Mouse (Mus musculus): Measurements from ENCODE around the gene Wfs1. TPM values are rescaled to one million over a fixed set of nuclear protein-coding genes. Genes with fewer than 3 reads are reported as not detected.
"Not testable (repeated sequence)": the region's sequence is repeated elsewhere in the genome, so short reads cannot be mapped to it uniquely, and the experiment has no call there.

Gene Wfs1
- total RNA-seq, 2 experiments from 2014 or later: 16.6 to 18.5 TPM

GRCm38 (mm10) chr5:36988124-36988780, 753 bp downstream of the Wfs1 start:
- no peak for DNase-seq (ENCODE audit: low spot score in 2 of 2)

- no peak for DNase-seq (ENCODE audit: low spot score in 2 of 2)
These were observed 2.4 kb downstream of the Wfs1 start for GRCm38 (mm10) chr5:36986617-36987016.

- no peak for DNase-seq (ENCODE audit: low spot score in 2 of 2)
These were observed 6.7 kb downstream of the Wfs1 start for GRCm38 (mm10) chr5:36982271-36982670.

DNA sequence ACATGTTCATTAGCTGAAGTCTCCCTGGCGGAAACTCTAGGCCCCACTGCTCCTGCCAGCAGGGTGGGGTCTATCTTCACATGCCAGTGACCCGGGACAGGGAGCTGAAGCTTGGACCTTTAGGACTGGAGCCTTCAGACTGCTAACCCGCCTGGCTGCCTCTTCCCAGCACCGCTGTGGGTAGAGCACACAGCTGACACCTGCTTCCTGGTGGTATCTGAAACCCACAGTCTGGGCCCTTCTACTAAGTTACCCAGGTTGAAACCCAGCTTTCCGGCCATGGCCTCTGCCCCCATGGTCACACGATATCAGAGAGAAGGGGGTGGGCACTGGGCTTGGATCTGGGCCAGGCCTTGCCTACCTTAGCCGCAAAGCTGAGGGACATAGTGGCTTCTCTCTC, 9.4 kb downstream of the Wfs1 start:
- no peak for DNase-seq (ENCODE audit: low spot score in 2 of 2)

- no peak for DNase-seq (ENCODE audit: low spot score in 2 of 2)
These were observed 10.0 kb downstream of the Wfs1 start for GRCm38 (mm10) chr5:36979001-36979400.

DNA sequence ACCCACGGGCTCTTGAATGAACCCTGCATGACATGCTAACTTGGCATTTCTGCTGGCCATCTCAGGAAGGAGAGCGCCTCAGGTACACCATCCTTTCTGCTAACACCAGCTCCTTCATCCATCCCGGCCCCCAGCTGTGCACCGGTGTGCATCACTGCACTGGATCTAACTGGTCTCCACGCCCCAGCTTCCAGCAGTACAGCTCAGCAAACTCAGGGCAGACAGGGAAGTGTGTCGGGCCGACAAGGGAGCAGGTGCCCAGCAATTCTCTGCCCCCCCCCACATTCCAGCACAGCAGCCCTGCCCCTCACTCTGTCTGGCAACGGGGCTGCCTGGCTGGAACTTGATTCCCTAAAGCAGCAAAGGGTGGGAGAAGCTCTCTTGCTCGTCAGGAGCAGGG, 11.2 kb downstream of the Wfs1 start:
- no peak for DNase-seq (ENCODE audit: low spot score in 2 of 2)

- no peak for DNase-seq (ENCODE audit: low spot score in 2 of 2)
These were observed 13.7 kb downstream of the Wfs1 start for GRCm38 (mm10) chr5:36975336-36975735.

GRCm38 (mm10) chr5:36971587-36971986, 17.4 kb downstream of the Wfs1 start:
- DNase-seq (ENCODE audit: low spot score in 2 of 2): no peak

GRCm38 (mm10) chr5:36960501-36960900, 28.5 kb downstream of the Wfs1 start:
- DNase-seq (ENCODE audit: low spot score in 2 of 2): no peak

DNA sequence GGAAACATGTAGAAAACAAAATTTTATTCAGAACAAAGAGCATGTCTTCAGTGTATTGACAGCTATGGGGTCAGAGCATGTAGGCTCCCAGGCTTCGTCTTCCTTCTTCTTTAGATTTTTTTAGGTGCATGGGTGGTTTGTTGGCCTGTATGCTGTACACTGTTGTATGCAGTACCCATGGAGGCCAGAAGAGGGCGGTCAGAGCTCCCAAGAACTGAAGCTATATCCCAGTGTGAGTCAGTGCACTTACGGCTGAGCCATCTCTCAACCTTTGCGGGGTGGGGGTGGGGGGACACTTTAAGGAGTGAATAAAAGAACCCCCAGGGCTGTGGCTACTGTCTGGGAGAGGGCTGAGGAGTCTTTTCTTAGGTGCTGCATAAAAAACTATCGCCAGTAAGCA, 30.2 kb downstream of the Wfs1 start:
- peak in 1 of 2 experiments; percentile 53 for DNase-seq (ENCODE audit: low spot score in 2 of 2)

GRCm38 (mm10) chr5:36955366-36955765, 33.6 kb downstream of the Wfs1 start:
- DNase-seq (ENCODE audit: low spot score in 2 of 2): no peak

- no peak for DNase-seq (ENCODE audit: low spot score in 2 of 2)
These were observed 36.7 kb downstream of the Wfs1 start for GRCm38 (mm10) chr5:36952311-36952710.

GRCm38 (mm10) chr5:36950871-36951270, 38.1 kb downstream of the Wfs1 start:
- no peak for DNase-seq (ENCODE audit: low spot score in 2 of 2)

DNA sequence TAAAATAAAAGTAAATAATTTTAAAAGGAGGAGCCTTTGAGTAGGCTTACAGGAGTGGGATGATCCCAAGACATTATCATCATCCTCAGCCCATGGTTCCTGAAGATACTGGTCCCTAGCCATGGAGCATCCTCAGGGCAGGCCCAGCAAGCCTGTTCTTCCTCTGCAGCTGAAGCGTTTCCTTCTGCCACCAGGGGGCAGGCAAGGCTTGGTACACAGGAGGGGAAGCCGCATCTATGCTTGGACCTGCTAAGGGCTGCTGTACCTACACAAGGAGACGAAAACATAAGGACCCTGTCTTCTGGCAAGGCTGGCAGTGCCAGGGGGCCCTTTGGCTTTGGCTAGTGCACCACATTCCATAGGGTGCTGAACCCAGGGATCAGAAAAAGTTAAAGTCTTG, 40.2 kb downstream of the Wfs1 start:
- peak; percentile 43 to 52 for DNase-seq (ENCODE audit: low spot score in 2 of 2)

DNA sequence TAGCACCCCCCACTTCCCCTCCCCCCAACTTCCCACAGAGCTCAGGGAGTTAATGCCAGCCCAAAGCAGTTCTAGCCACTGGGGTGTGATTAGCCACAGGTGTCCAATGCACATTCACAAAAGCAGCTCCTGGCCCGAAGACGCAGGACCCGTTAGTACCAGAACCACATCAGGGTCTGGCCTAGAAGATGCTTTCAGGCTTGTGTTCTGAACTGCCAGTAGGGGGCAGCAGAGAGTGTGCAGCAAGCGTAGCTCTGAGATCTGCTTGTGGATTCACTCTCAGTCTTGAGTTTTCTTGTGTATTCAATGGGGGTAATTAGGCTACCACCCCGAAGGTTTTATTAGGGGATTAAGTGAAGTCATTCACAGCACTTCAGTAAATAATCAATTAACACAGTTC, 42.6 kb downstream of the Wfs1 start:
- no peak for DNase-seq (ENCODE audit: low spot score in 2 of 2)

DNA sequence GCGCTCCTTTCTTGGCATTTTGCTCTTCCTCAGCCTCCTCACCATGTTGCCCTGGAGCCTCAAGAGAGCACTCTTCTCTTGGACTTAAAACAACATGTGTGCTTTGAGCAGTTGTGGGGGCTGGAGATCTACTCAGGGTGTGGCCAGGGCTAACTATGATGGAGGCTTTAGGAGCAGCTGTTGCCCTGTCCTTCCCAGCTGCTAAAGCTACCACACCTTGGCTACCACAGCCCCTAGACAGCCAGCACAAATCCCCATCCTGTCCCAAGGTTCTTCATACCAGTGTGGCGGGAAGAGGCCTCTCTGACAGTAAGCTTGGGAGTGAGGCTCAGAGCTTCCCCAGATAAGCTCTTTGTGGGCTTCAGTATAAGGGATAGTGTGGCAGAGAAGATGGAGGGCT, 43.3 kb downstream of the Wfs1 start:
- DNase-seq (ENCODE audit: low spot score in 2 of 2): no peak

- DNase-seq (ENCODE audit: low spot score in 2 of 2): no peak
These were observed 43.8 kb downstream of the Wfs1 start for GRCm38 (mm10) chr5:36945102-36945701.

DNA sequence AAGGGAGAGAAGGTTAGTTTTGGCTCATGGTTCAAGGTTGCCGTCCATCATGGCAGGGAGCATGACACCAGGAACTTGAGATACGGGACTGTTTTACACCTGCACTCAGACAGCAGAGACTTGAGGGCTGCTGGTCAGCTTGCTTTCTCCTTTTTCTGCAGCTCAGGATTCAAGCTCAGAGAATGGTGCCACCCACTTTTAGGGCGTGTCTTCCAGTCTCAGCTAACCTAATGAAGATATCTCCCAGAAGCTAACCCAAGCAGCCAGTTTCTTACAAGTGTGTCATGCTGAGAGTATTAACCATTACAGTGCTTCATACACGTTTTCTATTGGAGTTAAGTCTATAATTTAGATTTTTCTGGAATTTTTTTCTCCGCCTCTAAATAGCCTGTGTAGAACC, 44.5 kb downstream of the Wfs1 start:
- no peak for DNase-seq (ENCODE audit: low spot score in 2 of 2)

GRCm38 (mm10) chr5:36942446-36942845, 46.6 kb downstream of the Wfs1 start:
- no peak for DNase-seq (ENCODE audit: low spot score in 2 of 2)

DNA sequence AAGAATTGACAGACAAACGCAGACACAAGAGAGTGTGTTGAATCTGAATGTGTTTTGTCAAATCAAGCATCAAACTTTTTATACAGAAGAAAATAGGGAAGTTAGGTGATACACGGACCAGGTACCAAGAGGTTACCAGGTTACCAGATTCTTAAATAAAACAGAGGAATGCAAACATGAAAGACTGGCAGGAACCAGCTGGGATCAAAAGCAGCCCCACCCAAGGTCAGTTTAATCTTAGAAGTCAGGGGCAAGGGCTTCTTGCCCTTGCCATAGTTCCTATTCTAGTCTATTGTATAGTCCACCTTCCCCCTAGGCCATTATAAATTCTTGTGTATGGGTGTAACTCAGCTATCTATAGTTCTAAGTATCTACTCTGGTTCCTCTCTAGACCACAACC, 50.0 kb downstream of the Wfs1 start:
- not testable (repeated sequence) for DNase-seq (ENCODE audit: low spot score in 2 of 2)

DNA sequence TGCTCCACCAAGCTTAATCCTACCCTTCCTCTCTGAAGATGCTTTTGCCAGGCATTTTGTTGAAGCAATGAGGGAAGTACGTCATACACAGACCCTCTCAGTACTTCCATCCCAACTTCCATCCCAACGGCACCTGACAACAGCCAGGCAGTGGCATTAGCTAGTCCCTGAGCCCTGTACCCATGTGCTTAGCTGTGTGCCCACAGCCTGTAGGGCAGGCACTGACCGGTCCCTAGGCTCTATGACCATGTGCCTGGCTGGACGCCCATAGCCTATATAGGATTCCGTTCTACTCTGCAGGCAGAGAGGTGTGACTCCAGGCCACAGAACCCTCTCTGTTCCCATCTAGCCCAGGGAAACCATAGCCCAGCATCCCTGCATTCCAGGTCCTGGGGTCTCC, 51.0 kb downstream of the Wfs1 start:
- DNase-seq (ENCODE audit: low spot score in 2 of 2): no peak

GRCm38 (mm10) chr5:36936548-36936947, 52.5 kb downstream of the Wfs1 start:
- DNase-seq (ENCODE audit: low spot score in 2 of 2): no peak
